Mouse (Mus musculus): ENCODE measurements around the gene Gipc2.
"Not testable (repeated sequence)": the region's sequence is repeated elsewhere in the genome, so short reads cannot be mapped to it uniquely, and the experiment has no call there.

The Gipc2 gene

DNA sequence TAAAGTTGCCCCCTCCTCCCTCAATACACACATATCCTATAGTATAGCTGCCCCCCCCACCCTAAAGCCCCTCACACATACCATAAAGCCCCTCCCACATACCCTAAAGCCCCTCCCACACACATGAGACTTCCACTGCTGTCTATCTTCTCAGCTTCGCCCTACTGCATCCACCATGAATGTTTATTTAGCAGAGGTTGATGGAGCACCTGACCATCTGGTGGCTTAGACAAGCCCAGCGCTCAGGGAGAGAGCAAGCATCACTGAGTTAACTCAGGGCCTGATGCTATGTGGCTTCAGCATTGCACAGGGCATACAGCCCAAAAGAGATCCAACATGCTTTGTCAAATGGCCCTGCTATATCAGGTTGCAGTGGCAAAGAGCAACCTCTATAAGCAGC lies 12.9 kb downstream of the Gipc2 start:
- DNase-seq, result no peak

- no peak for DNase-seq
Observed at GRCm38 (mm10) chr3:152152483-152152804, 13.6 kb downstream of the Gipc2 start.

DNA sequence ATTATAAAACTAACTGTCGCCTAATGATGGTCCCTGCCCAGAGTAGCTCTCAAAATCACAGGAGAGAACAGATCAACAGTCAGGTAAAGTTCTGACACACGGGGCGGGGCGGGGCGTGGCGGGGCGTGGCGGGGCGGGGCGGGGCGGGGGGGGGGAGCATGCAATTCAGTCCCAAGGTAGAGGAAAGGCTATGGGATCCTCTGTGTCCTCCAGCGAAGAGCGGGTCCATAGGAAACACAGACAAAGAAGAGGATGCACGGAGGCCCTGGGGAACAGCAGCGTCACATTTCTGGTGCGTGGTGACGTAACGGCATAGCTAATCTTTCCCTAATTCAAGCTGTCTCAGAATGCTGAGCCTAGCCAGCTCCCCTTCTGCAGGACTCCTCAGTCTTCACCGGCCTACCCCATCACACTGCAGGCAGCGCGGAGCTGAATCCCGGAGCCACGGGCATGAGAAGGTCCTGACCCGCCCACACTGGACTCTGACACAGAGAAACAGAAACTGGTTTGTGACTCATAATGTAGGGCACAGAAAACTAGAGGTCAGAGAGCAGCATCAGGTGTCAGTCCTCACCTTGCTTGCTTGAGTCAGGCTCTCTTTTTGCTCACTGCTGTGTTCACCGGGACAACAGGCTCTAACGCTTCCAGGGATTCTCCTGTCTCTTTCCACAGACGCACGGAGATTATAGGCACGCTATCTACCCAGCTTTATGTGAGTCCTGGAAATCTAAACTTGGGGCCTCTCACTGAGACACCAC lies 14.1 kb downstream of the Gipc2 start:
- DNase-seq, result no peak

DNA sequence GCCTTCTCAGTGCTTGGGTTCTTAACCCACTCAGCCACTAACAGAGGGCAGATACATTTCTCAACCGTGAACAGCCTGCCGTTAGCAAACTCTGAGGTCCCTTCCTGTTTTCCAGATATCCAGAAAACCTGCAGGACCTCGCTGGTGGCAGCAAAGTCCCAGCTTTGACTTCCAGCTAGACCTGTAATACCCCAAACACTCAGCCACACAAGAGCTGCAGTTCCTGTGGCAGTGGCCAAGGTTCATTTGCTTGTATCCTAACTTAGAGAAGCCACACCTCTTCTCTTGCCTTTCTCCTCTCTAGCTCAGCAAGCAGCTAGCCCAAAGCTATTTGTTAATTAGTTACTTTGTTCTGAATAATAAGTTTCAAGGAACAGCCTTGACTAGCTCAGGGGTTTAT lies 16.2 kb downstream of the Gipc2 start:
- peak in 1 of 2 experiments; percentile 27 for DNase-seq

GRCm38 (mm10) chr3:152149449-152149848 lies 16.6 kb downstream of the Gipc2 start:
- no peak for DNase-seq

DNA sequence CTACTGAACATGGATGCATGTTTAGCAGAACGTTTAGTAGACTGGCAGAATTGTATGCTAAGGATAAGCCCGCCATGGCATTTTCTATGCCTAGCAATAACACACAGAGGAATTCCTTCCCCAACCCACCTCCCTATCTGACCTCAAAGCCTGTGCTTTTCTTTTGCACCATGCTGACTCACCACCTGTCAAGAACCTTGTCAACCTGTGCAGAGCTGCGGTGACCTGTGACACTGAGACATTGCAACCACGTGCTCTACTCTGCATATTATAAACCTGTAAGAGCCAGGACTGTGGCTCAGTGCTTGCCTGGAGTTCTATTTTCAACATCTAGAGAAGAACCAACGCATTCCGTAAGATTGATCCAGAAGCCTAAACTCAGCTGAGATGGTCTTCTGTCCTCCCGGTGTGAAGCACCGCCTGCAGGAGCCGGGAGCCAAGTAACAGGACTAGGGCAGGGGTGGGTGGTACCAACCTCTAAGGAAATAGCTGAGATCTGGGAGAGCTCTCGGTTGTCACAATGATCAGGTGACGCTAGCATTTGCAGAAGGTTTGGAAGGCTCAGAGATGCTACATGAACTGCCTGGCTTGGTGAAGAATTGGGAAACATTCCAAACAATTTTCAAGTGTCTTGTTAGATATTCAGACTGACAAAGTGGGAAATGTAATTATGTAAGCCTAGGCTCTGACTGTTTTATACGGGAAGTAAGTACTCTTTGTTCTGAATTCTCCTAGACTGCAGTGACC lies 18.8 kb downstream of the Gipc2 start:
- no peak for DNase-seq

- DNase-seq, result peak; percentile 48 to 58
Observed at GRCm38 (mm10) chr3:152145186-152145585, 20.8 kb downstream of the Gipc2 start.

GRCm38 (mm10) chr3:152142989-152143695 lies 22.9 kb downstream of the Gipc2 start:
- DNase-seq, result no peak

GRCm38 (mm10) chr3:152142146-152142545 lies 23.9 kb downstream of the Gipc2 start:
- DNase-seq, result no peak

DNA sequence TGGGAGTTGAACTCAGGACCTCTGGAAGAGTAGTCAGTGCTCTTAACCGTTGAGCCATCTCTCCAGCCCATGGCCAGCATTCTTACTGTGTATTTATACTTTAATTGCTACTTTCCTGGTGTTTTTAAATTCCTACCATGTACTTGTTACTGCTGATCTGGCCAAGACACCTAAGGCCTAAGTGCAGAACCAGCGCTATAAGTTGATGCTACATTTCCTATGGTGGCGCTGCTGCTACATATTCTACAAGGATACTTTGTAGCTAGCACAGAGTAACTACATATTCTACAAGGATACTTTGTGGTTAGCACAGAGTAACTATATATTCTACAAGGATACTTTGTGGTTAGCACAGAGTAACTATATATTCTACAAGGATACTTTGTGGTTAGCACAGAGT lies 26.7 kb downstream of the Gipc2 start:
- DNase-seq, result not testable (repeated sequence)

GRCm38 (mm10) chr3:152136106-152136505 lies 29.9 kb downstream of the Gipc2 start:
- DNase-seq, result not testable (repeated sequence)

GRCm38 (mm10) chr3:152133621-152134020 lies 32.4 kb downstream of the Gipc2 start:
- peak; percentile 53 to 60 for DNase-seq

DNA sequence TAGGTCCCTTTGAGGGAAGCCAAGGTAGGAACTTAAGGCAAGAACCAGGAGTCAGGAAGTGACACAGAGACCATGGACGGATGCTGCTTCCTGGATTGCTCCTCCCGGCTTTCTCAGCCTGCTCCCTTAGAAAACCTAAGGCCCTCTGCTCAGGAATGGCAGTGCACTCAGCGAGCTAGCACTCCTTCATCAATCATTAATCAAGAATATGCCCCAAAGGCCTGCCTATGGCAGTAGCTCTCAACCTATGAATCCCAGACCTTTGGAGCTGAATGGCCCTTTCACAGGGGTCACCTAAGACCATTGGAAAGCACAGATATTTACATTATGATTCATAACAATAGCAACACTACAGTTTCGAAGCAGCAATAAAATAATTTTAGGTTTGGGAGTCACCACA lies 35.1 kb downstream of the Gipc2 start:
- no peak for DNase-seq

- DNase-seq, result not testable (repeated sequence)
Observed at GRCm38 (mm10) chr3:152129426-152129825, 36.6 kb downstream of the Gipc2 start.

DNA sequence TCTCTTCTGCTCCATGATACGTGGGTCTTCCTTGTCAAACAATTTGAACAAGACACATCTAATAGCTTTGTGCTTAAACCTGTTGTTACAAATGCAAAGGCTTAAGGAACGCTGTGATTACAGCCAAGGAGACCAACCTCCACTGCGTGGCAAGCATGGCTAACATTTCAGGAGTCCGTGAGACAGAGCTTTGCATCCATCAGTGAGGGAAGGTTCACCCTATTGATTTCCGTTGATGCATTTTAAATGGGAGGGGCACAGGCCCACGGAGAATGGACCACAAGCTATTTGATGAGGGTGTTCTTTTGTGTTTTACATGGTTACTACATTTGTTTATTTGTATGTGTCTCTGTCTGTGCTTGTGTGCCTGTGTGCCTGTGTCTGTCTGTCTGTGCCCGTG lies 37.4 kb downstream of the Gipc2 start:
- DNase-seq, result no peak

DNA sequence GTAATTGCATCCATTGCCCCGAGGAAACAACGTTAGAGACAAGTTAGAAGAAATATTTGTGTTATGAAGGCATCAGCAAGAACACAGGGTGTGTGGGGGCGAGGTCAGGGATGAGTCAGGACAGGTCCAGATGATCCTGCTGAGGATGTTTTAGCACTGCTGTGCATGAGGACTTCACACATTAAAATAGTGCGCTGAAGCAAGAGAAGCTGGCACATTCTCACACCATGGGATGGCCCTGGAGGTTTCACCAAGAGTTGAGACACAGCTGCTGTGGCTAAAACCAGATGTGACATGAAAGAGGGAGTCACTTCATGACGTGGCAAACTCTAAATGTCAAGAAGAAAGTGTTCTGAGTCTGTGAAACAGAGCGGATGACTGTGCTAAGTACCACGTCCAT lies 38.9 kb downstream of the Gipc2 start:
- no peak for DNase-seq

GRCm38 (mm10) chr3:152122720-152123119 lies 43.3 kb downstream of the Gipc2 start:
- peak; percentile 77 to 87 for DNase-seq

GRCm38 (mm10) chr3:152122101-152122500 lies 43.9 kb downstream of the Gipc2 start:
- DNase-seq, result peak; percentile 90 to 94

DNA sequence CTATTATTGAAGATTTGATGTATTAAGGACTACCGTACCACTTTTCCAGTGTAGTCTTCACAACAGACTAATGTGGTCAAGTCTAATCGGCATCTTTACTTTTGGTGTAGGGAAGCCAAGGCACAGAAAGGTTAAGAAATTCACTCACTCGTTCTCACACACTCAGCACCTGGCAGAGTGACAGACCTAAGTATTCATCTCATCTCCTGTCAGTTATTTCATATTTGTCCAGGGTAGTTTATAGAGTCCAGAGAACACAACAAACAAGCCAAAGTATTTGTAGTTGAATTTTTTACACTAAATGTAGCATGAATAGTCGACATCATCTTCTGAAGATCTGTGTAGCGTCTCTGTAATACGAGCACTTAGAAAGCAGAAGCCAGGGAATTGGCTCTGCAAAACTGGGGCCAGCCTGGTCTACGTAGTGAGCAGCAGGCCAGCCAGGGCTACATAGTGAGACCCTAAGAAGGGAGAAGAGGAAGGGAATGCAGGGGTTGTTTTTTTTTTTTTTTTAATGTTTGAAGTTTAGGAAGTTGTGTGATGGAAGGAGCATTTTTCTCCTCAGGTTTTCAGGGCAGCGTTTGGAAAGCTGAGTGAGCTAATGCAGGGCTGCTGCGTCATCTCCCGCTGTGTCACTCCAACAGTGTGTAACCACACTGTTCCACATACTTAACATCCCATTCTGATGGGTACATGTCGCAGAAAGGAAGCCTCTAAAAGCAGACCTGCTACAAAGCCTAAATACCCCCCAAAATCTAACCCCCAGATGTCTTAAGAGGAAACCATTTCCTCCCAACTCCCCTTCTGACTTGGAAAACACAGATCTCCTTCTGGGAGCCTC lies 44.6 kb downstream of the Gipc2 start:
- peak in 1 of 2 experiments; percentile 51 for DNase-seq

GRCm38 (mm10) chr3:152119987-152120386 lies 46.0 kb downstream of the Gipc2 start:
- DNase-seq, result no peak

- no peak for DNase-seq
Observed at GRCm38 (mm10) chr3:152117941-152118340, 48.1 kb downstream of the Gipc2 start.

- peak in 1 of 2 experiments; percentile 52 for DNase-seq
Observed at GRCm38 (mm10) chr3:152116140-152116539, 49.9 kb downstream of the Gipc2 start.

- DNase-seq, result peak; percentile 89 to 94
Observed at GRCm38 (mm10) chr3:152114786-152115185, 51.2 kb downstream of the Gipc2 start.
